Mouse (Mus musculus): ENCODE data around the gene Vmn2r83.

The Vmn2r83 gene

GRCm38 (mm10) chr10:79537781-79538180 is 69.2 kb downstream of the Vmn2r83 start:
- no peak for DNase-seq

GRCm38 (mm10) chr10:79538323-79538722 is 69.8 kb downstream of the Vmn2r83 start:
- peak; percentile 5 for DNase-seq

GRCm38 (mm10) chr10:79538873-79539272 is 70.3 kb downstream of the Vmn2r83 start:
- DNase-seq = peak; percentile 1

- DNase-seq = peak; percentile 1
Observed at GRCm38 (mm10) chr10:79539701-79540495, 71.4 kb downstream of the Vmn2r83 start.

- DNase-seq = peak; percentile 3
Observed at GRCm38 (mm10) chr10:79540746-79541145, 72.2 kb downstream of the Vmn2r83 start.

- peak; percentile 2 for DNase-seq
Observed at GRCm38 (mm10) chr10:79541522-79541921, 73.0 kb downstream of the Vmn2r83 start.

GRCm38 (mm10) chr10:79542171-79542570 is 73.6 kb downstream of the Vmn2r83 start:
- peak; percentile 8 for DNase-seq

Data from right cerebral cortex, postnatal 4 days (tissue).